Mouse (Mus musculus) retina, embryonic 14.5 days (tissue): ENCODE data around the gene Gm12216.
A peak's percentile ranks its signal among the peaks of the same experiment; 100 is the strongest.
"Not testable (repeated sequence)": the region's sequence is repeated elsewhere in the genome, so short reads cannot be mapped to it uniquely, and the experiment has no call there.

Experiments
- DNase-seq: peaks from one replicate; pipeline ENCODE4 v3.0.0-alpha.2; 2015; ENCODE audit warnings: low spot score

The Gm12216 gene

GRCm38 (mm10) chr11:53873909-53874704, 15.1 kb upstream of the Gm12216 start:
- not testable (repeated sequence) for DNase-seq

DNA sequence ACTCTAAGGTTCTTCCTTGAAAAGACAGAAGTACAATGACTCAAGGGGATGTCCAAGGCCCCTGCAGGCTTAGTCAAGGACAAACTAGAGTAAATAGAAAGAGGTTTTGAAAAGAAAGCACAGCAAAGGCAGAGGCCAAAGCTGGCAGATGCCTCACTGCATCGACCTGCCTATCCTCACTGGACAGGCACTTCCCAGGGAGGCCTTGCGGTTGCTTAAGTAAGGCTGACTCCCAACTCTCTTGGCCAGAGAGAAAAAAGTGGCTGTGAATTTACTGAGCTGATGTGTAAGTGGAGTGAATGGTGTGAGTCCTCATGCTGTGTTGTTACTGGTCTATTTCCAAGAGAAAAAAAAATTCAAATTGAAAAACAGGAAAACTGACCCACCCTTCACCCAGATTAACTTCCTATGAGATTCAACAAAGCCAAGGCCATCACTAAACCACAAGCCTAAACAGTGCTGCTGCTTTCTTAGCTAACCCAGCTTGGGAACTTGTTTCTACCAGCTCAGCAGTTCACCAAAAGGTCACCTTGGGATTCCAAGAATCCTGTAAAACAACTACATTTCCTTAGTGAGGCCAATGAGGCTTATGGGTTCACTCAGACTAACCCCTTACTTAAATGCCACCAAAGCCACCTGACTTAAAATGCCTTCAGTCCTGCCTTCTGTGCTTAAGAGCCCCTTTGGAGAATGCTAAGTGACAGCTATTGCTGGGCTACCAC, 12.9 kb upstream of the Gm12216 start:
- no peak for DNase-seq

- no peak for DNase-seq
These were observed 10.1 kb upstream of the Gm12216 start for GRCm38 (mm10) chr11:53869172-53869571.

DNA sequence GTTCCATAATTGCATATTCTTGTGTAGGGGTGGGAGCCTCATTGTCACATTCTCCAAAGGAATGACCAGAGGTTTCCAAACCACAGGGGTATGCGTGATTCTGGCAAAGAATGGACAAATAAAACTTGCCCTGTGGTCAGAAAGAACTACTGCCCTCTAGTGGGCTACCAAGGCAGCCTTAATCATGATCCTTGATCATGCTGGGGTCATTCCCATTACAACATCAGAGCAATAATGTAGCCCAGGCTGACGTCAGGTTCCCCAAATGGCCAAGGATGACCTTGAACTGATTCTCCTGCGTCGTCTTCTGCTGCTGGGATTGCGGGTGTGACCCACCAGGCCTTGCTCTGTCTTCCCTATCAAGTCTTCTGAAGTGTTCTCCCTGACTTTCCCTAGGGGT, 9.3 kb upstream of the Gm12216 start:
- DNase-seq: not testable (repeated sequence)

GRCm38 (mm10) chr11:53864724-53865310, 5.8 kb upstream of the Gm12216 start:
- not testable (repeated sequence) for DNase-seq

- DNase-seq: not testable (repeated sequence)
These were observed 1.9 kb upstream of the Gm12216 start for GRCm38 (mm10) chr11:53860944-53861343.

DNA sequence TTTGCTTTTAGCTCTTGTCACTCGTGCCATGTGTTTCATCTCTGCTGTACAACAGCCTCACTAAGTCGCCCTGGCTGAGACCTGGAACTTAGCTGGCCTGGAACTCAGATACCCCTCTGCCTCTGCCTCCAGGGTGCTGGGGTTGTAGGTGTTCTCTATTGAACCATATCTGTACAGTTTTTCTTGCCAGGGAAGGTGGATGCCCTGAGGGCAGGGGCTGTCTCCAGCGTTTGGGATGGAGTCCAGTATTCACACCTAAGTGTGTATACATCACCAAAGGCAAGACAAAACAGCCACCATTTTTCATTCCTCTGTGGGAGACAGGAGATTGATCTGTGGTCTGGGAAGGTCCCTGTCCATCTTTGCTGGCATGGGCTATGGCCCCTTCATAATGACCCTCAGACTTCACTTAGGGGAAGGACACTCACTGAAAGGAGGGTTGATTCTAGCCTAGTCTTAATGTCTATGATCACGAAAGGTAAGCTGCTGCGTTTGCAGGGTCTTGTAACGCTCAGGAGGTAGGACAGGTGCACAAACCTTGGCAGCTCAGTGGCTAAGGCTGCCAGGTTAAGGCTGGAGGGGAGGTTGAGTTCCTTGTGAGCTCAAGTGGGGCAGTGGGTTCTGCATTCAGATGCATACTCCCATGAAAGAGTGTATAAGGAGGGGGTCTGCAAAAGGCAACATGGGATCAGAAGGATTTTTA, 847 bp downstream of the Gm12216 start:
- no peak for DNase-seq

- no peak for DNase-seq
These were observed 5.4 kb downstream of the Gm12216 start for GRCm38 (mm10) chr11:53853665-53854064.

DNA sequence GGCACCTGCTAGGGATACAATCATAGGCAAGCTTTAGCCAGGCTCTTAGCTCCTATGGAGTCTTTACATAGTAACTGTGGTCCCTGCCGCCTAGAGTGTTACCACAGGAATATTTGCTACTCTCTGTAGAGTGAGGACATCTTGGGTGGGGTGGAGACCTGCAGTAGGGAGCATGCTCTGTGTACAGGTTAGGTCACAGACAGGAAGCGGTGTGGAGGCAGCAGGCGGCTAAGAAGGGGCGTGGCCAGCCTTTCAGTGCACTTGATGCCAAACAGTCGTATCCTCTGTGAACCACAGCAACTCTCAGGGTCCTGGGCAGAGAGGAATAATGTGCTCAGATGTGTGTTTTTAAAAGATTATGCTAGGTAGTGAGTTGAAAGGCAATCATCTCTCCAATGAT, 7.3 kb downstream of the Gm12216 start:
- no peak for DNase-seq

DNA sequence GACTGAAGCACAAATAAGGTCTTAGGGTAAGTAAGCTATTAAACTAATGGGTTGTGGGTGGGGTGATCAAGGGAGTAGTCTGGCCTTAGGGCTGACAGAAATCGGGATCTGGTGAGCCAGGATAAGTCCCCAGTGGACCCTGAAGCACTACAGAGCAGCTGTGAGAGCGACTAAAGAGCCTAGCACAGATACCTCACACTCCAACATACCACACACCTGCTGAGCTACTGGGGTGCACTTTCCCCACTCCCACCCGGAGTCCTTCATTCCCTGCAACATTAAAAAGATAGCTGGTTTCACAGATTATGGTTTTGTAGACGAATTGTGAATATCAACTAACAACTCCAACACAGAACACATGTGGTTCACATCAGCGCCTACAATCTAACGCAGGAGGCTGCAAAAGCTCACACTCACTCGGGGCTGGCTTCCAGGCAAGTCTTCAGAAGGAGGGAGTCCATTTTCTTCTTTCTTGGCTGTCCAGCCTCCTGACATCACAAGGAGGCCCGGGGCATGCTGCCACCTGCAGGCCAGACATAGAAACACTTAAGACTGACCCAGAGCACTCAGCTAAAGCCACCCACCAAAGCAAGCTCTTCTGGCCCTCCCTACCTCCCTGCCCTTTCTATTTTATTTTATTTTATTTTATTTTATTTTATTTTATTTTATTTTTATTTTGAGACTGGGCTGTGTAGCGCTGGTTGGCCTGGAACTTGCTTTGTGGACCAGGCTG, 9.3 kb downstream of the Gm12216 start:
- DNase-seq: peak; percentile 85

GRCm38 (mm10) chr11:53845680-53846079, 13.4 kb downstream of the Gm12216 start:
- DNase-seq: no peak

DNA sequence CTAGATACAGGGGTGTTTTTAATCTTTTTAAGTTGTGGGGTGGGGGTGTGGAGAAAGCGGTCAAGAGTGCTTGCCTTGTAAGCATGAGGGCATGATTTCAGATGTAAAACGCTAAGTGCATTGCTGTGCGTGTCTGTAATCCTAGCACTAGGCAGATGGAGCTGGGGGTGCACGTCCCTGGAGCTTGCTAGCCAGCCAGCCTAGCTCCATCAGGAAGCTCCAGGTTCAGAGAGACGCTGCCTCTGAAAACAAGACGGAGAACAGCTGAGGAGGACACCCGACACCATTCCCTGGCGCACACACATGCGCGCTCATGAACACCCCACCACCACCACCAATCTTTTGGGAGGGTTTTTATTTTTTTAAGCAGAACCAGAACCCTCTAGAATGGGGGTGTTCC, 15.9 kb downstream of the Gm12216 start:
- DNase-seq: no peak

- no peak for DNase-seq
These were observed 16.9 kb downstream of the Gm12216 start for GRCm38 (mm10) chr11:53842161-53842581.

DNA sequence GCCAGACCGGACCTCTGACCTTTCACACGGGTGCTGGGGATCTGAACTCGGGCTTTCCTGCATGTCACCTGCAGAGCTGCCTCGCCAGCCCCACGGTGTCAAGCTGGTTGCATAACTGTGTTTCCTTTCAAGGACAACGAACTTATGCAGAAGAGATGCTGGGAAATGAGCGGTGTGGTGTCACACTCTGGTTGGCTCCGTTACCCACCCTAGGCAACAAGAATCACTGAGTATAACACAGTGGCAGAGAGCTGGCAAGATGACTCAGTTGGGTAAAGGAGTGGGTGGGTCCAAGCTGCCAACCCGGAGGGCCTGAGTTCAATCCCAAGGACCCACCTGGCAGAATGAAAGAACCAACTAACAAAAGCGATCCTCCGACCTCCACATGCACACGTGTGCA, 17.5 kb downstream of the Gm12216 start:
- DNase-seq: no peak

- DNase-seq: no peak
These were observed 19.1 kb downstream of the Gm12216 start for GRCm38 (mm10) chr11:53839663-53840642.

DNA sequence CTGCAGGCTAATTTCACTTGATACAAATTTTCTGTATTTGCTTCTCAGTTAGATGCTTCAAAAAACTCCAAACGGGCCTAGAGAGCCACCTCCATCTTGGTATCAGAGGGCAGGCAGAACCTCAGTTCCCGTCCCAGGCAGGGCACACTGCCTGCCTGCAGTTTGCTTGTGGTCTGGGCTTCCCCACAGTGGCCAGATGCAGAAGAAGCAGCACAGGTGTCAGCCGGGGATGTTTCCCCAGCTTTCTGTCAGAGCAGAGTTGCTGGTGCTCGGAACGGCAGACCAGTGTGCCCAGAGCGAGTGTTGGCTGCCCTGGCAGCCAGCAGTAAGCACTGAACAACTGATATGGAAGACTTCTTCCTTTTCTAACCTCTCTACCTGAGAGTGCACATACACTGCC, 19.9 kb downstream of the Gm12216 start:
- no peak for DNase-seq

DNA sequence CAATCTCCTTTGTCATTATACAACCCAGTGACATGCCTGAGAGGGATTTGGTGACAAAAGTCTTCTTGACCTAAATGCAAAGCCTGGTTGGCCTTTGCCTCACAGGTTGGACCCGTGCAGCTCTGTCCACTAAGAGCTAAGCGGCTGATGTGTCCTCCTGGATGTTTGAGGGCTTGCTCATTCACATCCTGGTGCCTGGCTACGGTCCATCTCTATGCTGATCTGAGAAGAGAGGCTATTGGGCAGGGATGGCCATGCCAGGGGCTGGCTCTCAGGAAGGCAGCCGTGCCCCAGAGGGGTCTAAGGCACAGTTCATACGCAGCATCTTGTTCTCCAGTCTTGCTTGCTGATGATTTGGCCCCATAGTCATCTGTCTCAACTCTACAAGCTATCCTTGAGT, 21.3 kb downstream of the Gm12216 start:
- no peak for DNase-seq

GRCm38 (mm10) chr11:53835379-53836010, 23.6 kb downstream of the Gm12216 start:
- DNase-seq: no peak

- DNase-seq: no peak
These were observed 33.6 kb downstream of the Gm12216 start for GRCm38 (mm10) chr11:53825409-53825808.

DNA sequence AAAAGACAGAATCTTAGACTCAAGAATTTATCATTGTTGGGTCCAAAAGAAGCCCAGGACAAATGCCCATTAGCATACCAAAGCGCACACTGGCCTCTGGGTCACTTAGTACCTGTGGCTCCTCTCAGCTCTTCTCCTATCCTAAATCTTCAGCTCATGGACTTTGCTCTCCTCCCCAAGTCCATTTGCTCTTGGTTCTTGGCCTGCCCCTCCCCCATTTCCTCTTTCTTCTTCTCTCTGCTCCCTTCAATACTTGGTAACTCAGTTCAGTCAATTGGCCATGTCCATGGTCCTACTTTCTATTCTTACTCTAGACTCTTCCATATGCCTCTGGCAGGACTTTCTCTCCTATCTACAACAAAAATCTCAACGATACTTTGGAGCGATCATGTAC, 37.1 kb downstream of the Gm12216 start:
- no peak for DNase-seq
